Mouse (Mus musculus): Measurements from ENCODE around the gene Serpina6. TPM values are rescaled to one million over a fixed set of nuclear protein-coding genes. Genes with fewer than 3 reads are reported as not detected.
"Not testable (repeated sequence)": the region's sequence is repeated elsewhere in the genome, so short reads cannot be mapped to it uniquely, and the experiment has no call there.

Serpina6 gene
- total RNA-seq, 2 experiments from 2014 or later: not detected

GRCm38 (mm10) chr12:103676039-103676438 is 19.0 kb upstream of the Serpina6 start, which contains the start of gene Serpina16:
Gene Serpina16 (minus strand): TSS chr12:103676139.
- H3K27ac ChIP-seq: no peak within 1 kb of the TSS
- no peak for TF ChIP-seq CTCF (IDR thresholded peaks at IDR 0.05)
- H3K4me3 ChIP-seq: no peak within 1 kb of the TSS
- no peak for DNase-seq (ENCODE audit: extremely low spot score in 1 of 2, low spot score in 2 of 2)
- intact Hi-C loops (cut with DNase I): no loop called here

- no peak overlapping the region for H3K4me3 ChIP-seq
- no peak for TF ChIP-seq CTCF (IDR thresholded peaks at IDR 0.05)
- H3K27ac ChIP-seq: no peak overlapping the region
- DNase-seq (ENCODE audit: extremely low spot score in 1 of 2, low spot score in 2 of 2): no peak
- intact Hi-C loops (cut with DNase I): no loop called here
Observed at GRCm38 (mm10) chr12:103673179-103673578, 16.2 kb upstream of the Serpina6 start.

GRCm38 (mm10) chr12:103671483-103671882 is 14.5 kb upstream of the Serpina6 start:
- intact Hi-C loops (cut with DNase I): no loop called here
- TF ChIP-seq CTCF (IDR thresholded peaks at IDR 0.05): no peak
- no peak overlapping the region for H3K27ac ChIP-seq
- H3K4me3 ChIP-seq: no peak overlapping the region
- DNase-seq (ENCODE audit: extremely low spot score in 1 of 2, low spot score in 2 of 2): no peak

GRCm38 (mm10) chr12:103670964-103671363 is 14.0 kb upstream of the Serpina6 start:
- H3K27ac ChIP-seq: no peak overlapping the region
- no peak overlapping the region for H3K4me3 ChIP-seq
- DNase-seq (ENCODE audit: extremely low spot score in 1 of 2, low spot score in 2 of 2): no peak
- no peak for TF ChIP-seq CTCF (IDR thresholded peaks at IDR 0.05)
- intact Hi-C loops (cut with DNase I): no loop called here

GRCm38 (mm10) chr12:103670344-103670743 is 13.3 kb upstream of the Serpina6 start:
- no peak overlapping the region for H3K4me3 ChIP-seq
- TF ChIP-seq CTCF (IDR thresholded peaks at IDR 0.05): no peak
- peak in 1 of 2 experiments; percentile 11 for DNase-seq (ENCODE audit: extremely low spot score in 1 of 2, low spot score in 2 of 2)
- no peak overlapping the region for H3K27ac ChIP-seq
- intact Hi-C loops (cut with DNase I): no loop called here

- Histone ChIP-seq H3K4me3 (no peak overlapping the region), H3K27ac (no peak overlapping the region)
- intact Hi-C loops (cut with DNase I): no loop called here
- DNase-seq (ENCODE audit: extremely low spot score in 1 of 2, low spot score in 2 of 2): no peak
- no peak for TF ChIP-seq CTCF (IDR thresholded peaks at IDR 0.05)
Observed at GRCm38 (mm10) chr12:103665286-103665685, 8.3 kb upstream of the Serpina6 start.

- DNase-seq (ENCODE audit: extremely low spot score in 1 of 2, low spot score in 2 of 2); intact Hi-C loops (cut with DNase I); H3K4me3 ChIP-seq; H3K27ac ChIP-seq: not testable (repeated sequence)
Observed at GRCm38 (mm10) chr12:103662053-103662452, 5.0 kb upstream of the Serpina6 start.

GRCm38 (mm10) chr12:103660076-103660475 is 3.1 kb upstream of the Serpina6 start:
- intact Hi-C loops (cut with DNase I): no loop called here
- Histone ChIP-seq H3K27ac (no peak overlapping the region), H3K4me3 (no peak overlapping the region)
- DNase-seq (ENCODE audit: extremely low spot score in 1 of 2, low spot score in 2 of 2): no peak
- no peak for TF ChIP-seq CTCF (IDR thresholded peaks at IDR 0.05)

GRCm38 (mm10) chr12:103659171-103659570 is 2.2 kb upstream of the Serpina6 start:
- intact Hi-C loops (cut with DNase I): no loop called here
- TF ChIP-seq CTCF (IDR thresholded peaks at IDR 0.05): no peak
- no peak for DNase-seq (ENCODE audit: extremely low spot score in 1 of 2, low spot score in 2 of 2)

GRCm38 (mm10) chr12:103657991-103658390 is 979 bp upstream of the Serpina6 start:
- intact Hi-C loops (cut with DNase I): no loop called here
- no peak overlapping the region for H3K4me3 ChIP-seq
- H3K27ac ChIP-seq: no peak overlapping the region
- no peak for TF ChIP-seq CTCF (IDR thresholded peaks at IDR 0.05)
- no peak for DNase-seq (ENCODE audit: extremely low spot score in 1 of 2, low spot score in 2 of 2)

More at GRCm38 (mm10) chr12:103659171-103659570, 2.2 kb upstream of the Serpina6 start:
- Histone ChIP-seq H3K27ac (no peak overlapping the region), H3K4me3 (no peak overlapping the region)

- intact Hi-C loops (cut with DNase I): no loop called here
- DNase-seq (ENCODE audit: extremely low spot score in 1 of 2, low spot score in 2 of 2): no peak
- TF ChIP-seq CTCF (IDR thresholded peaks at IDR 0.05): no peak
- Histone ChIP-seq H3K27ac (no peak overlapping the region), H3K4me3 (no peak overlapping the region)
Observed at GRCm38 (mm10) chr12:103655123-103656044, 1.6 kb downstream of the Serpina6 start.

- TF ChIP-seq CTCF (IDR thresholded peaks at IDR 0.05): no peak
- Histone ChIP-seq H3K27ac (no peak overlapping the region), H3K4me3 (no peak overlapping the region)
- intact Hi-C loops (cut with DNase I): no loop called here
- DNase-seq (ENCODE audit: extremely low spot score in 1 of 2, low spot score in 2 of 2): no peak
Observed at GRCm38 (mm10) chr12:103653836-103654235, 3.2 kb downstream of the Serpina6 start.

- H3K4me3 ChIP-seq: no peak overlapping the region
- no peak for DNase-seq (ENCODE audit: extremely low spot score in 1 of 2, low spot score in 2 of 2)
- no peak overlapping the region for H3K27ac ChIP-seq
- TF ChIP-seq CTCF (IDR thresholded peaks at IDR 0.05): no peak
- intact Hi-C loops (cut with DNase I): no loop called here
Observed at GRCm38 (mm10) chr12:103646314-103646713, 10.7 kb downstream of the Serpina6 start.
